Mouse (Mus musculus) adrenal gland, postnatal 4 days (tissue): ENCODE measurements around the gene Rrp1. TPM values are rescaled to one million over a fixed set of nuclear protein-coding genes. Genes with fewer than 3 reads are reported as not detected.

ENCODE experiments used
- DNase-seq, 2 experiments: peaks; one replicate each; pipeline ENCODE4 v3.0.0; 2021 to 2022; ENCODE audit warnings: low spot score in 2 of 2, mixed read lengths in 2 of 2
- long read RNA-seq, 2 experiments: library from polyadenylated mRNA; stranded (forward); transcript quantifications; one replicate each; pipeline ENCODE4 v2.0.0; 2021
- total RNA-seq, 2 experiments: library from RNA; stranded (reverse); gene quantifications; 2 replicates each; pipeline ENCODE4 v1.2.3; 2021

The Rrp1 gene
- total RNA-seq, result 100 to 1,000 TPM; 282 to 296 TPM
- long read RNA-seq, experiment 1, partial matches to known transcripts, result 32 of 58 reads
- long read RNA-seq, experiment 1, other reads (novel, unspliced or antisense), result 26 of 58 reads
- long read RNA-seq, experiment 2, partial matches to known transcripts, result 16 of 54 reads
- long read RNA-seq, experiment 2, other reads (novel, unspliced or antisense), result 38 of 54 reads

DNA sequence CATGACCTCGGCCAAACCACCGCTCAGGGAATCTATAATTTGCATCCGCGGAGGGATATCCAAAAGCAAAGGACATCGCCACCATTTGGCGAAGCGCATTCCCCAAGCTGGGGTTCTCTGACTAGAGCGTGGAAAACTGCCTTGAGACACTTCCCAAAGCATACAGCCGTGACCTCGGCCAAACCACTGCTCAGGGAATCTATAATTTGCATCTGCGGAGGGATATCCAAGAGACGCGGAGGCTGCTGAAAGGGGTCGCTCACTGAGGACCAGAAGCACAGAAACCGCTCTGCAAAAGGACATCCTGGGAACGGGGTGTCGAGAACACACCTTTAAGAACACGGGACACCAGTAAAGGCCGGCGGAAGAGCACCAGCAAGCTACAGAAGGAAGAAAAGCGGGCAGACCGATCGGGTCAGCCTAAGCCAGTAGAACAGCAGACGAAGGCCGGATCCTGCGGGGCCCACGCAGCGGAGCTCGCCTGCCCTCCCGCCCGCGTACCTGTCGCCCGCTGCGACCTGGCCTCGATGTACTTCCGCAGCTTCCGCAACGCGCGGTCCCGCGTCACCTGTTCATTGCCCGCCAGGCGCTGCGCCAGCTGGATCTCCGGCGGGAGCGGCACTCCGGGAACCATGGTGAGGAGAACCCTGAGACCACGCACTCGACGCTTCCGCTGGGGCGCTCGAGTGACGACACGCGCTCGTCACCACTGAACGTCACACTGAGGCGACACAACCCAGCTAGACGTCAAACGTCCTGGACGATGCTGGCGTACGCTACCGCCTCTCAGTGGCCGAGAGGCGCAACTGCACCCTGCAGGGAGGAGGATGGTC is at the start of gene Rrp1:
Gene Rrp1, minus strand, starts transcription at position 725 of the 833 bp plus-strand sequence.
- DNase-seq, result peak; percentile 83 to 85

GRCm38 (mm10) chr10:78461767-78462166 is 48.9 kb upstream of the Rrp1 start:
- DNase-seq, result no peak

GRCm38 (mm10) chr10:78460463-78460862 is 47.6 kb upstream of the Rrp1 start:
- no peak for DNase-seq

- DNase-seq, result no peak
Observed at GRCm38 (mm10) chr10:78458348-78459111, 45.7 kb upstream of the Rrp1 start.

GRCm38 (mm10) chr10:78457495-78458347 is 44.9 kb upstream of the Rrp1 start:
- no peak for DNase-seq

DNA sequence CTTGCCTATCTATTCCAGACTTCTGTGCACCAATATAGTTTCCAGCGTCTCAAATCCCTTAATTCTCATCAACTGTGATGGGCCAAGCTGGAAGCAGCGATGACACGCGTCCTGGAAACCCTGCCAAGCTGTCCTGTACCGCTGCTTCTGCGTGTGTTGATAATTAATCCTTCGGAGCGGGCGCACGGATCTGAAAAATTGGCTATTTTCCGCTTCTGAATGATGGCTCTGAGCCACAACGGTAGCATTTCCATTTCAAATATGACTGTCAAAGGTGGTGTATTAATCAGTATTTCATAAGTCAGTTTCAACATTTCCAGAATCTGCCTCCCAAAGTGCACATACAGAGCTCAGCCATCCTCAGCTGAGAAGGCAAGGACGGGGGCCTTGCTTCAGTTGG is 43.9 kb upstream of the Rrp1 start:
- no peak for DNase-seq

DNA sequence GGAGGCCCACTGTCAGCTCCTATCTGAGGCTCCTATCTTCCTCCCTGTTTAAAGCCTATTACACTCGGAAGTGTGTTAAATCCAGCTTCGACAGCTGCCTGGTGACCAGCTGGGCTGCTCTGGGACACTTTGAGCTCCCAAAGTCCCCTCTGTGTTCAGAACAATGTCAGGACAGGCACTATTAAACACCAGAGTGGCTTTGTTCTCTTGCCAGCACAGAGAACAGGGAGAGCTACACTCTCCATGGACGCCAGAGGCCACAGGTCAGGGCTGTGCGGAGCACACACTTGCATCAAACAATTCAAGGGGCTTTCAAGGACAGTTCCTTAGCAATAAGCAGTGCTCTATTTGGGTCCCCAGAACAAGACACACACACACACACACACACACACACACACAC is 39.8 kb upstream of the Rrp1 start:
- no peak for DNase-seq

GRCm38 (mm10) chr10:78450761-78451160 is 37.9 kb upstream of the Rrp1 start:
- DNase-seq, result no peak

DNA sequence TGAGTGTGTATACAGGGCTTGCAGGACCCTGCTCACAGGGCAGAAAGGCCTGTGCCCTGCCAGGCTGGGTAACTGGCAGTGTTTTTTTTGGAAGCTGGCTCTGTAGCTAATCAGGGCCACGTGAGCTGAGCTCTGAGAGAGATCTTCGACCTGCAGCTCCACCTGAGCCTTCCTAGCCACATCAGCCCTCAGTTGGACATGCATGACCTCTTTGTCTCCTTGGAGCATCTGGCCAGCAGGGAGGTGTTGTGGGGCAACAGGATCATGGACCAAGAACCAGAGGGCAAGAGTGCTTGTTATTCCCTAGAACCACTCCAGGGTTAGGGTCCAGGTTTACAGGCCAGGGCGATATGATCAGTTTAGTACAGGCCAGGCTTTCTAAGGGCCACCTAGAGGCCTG is 34.6 kb upstream of the Rrp1 start:
- no peak for DNase-seq

GRCm38 (mm10) chr10:78446195-78446594 is 33.4 kb upstream of the Rrp1 start:
- DNase-seq, result no peak

DNA sequence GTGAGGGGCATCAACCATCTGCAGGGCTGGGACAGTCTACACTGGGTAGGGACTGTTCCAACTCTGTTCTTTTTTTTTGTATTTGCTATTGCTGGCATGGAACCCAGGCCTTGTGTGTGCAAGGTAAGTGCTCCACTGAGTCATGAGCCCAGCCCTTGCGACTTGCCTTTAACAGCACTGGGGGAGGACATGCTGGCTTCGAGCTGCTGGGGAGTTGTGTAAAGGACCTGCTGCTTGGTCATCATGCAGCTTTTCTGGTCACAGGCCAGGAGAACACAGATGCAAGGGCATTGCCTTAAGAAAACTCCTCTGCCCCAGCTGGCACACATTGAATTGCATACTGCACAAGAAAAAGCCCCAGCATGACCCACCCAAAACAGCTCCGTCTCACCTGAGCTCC is 29.4 kb upstream of the Rrp1 start:
- DNase-seq, result no peak

- no peak for DNase-seq
Observed at GRCm38 (mm10) chr10:78441606-78442005, 28.8 kb upstream of the Rrp1 start.

DNA sequence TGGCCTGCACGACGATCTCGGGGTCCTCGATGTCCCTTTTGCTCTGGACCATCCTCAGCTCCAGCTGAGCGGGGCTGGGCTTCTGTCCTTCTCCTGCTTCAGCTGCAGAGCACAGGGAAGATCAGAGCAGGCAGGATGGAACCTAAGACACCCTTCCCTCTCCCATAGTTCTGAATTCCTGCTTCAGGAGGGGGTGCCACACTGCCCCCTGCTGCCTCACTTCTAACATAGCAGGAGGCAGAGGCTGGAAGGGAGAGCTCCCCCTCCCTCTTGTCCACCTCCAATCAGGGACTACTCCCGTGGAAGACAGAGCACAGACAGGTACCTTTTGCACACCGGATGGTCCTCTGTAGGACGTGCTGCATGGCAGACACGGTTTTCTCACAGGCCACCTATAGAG is 28.0 kb upstream of the Rrp1 start:
- DNase-seq, result no peak

GRCm38 (mm10) chr10:78439990-78440389 is 27.1 kb upstream of the Rrp1 start:
- no peak for DNase-seq

DNA sequence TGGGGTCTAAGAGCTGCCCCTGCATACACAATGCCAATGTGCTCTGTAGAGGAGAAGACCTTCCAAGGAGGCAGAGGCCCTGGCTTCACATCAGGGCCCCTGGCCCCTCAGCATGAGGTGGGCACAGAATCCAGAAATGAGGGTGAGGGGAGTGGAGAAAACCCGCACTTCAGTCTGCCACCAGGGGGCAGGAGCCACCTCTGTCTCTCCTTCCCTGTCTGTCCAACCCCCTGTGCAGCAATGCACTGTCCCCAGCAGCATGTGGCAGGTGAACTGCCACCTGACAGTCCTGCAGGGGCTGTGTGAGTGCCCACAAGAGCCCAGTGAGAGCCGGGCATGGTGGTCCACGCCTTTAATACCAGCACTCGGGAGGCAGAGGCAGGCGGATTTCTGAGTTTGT is 26.7 kb upstream of the Rrp1 start:
- DNase-seq, result no peak

DNA sequence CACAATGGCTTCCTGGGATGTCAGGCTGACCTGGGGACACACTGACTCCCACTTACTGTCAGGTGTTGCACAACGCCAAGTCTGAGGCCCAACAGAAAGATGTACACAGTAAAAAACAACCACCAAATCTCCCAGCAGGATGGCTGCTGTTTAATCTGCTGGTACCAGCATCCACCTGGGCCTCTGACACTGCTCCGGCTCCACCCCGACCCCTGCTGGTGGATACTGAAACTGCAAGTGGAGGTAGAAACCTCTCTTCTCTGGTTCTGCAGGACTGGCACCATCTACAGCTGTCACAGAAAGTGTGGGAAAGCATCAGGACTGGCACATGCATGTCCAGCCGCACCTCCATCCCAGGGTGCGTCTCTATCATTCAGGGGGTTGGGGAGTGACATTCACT is 25.3 kb upstream of the Rrp1 start:
- DNase-seq, result peak; percentile 61 to 72

- DNase-seq, result no peak
Observed at GRCm38 (mm10) chr10:78432853-78433252, 20.0 kb upstream of the Rrp1 start.

GRCm38 (mm10) chr10:78429776-78430175 is 16.9 kb upstream of the Rrp1 start:
- no peak for DNase-seq

GRCm38 (mm10) chr10:78429180-78429579 is 16.3 kb upstream of the Rrp1 start:
- no peak for DNase-seq

DNA sequence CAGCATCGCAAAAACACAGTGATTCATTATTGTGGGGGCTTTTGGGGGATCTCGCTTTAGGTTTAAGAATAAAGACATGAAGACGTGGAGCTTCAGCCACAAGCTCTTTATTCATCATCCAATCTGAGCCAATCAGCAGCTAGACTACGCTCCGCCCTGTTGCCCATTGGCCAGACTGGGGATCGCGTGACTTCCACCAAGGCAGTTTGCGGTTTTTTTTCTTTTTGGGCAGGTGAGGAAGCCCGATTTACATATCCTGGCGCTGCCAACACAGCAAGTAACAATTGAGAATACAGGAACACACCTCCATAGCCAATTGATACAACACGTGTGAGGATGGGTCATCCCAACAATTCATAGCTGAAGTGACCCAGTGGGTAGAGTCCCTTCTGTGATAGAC is 15.2 kb upstream of the Rrp1 start:
- no peak for DNase-seq

DNA sequence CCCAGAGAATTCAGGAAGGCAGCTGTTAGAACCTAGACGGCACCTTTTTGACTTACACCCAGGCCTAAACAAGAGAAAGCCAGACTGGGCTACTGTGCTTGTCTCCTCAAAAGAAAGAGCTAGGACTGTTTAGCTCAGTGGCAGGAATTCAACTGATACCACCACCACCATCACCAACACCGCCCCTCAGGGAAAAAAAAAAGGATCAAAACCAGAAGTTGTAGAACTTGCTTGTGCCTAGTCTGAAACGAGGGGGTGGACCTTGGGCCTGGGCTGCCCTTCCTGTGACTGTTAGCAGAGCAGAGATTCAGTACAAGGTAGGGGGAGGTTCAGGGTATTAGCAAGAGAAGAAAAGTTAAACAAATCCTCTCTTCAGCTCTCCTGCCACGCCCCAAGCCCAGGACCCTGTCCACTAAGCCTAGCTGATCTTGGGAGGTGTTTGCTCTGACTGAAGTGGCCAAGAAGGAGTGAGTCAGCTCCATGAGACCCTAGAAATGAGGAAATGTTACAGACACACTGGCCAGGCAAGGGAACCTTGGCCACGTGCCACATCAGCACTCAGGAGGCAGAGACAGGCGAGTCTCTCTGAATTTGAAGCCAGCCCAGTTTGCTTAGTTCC is 13.4 kb upstream of the Rrp1 start:
- DNase-seq, result no peak
